Mouse (Mus musculus): ENCODE data around the gene Pmm1. TPM values are rescaled to one million over a fixed set of nuclear protein-coding genes. Genes with fewer than 3 reads are reported as not detected.

The Pmm1 gene
- polyA plus RNA-seq, 1 experiment from 2014 or later, result 40.5 TPM

GRCm38 (mm10) chr15:81954716-81955115, 6.0 kb downstream of the Pmm1 start:
- H3K9ac ChIP-seq, result no peak overlapping the region
- no peak for ATAC-seq (ENCODE audit: insufficient number of reproducible peaks, low FRiP score, low TSS enrichment, low read depth)
- H3K4me2 ChIP-seq, result no peak overlapping the region
- no peak overlapping the region for H3K27ac ChIP-seq
- H3K27me3 ChIP-seq, result no peaks in the 10 kb centered on the region
- H3K9me3 ChIP-seq, result no peaks in the 10 kb centered on the region
- H3K4me3 ChIP-seq, result no peak overlapping the region
- WGBS, result 92% methylated on average over 6 of the region's 6 CpGs
- H3K4me1 ChIP-seq, result peaks cover 2% of the 10 kb centered on the region; the same call in 1 of the 2 replicates
- peaks cover 42% of the 10 kb centered on the region for H3K36me3 ChIP-seq

DNA sequence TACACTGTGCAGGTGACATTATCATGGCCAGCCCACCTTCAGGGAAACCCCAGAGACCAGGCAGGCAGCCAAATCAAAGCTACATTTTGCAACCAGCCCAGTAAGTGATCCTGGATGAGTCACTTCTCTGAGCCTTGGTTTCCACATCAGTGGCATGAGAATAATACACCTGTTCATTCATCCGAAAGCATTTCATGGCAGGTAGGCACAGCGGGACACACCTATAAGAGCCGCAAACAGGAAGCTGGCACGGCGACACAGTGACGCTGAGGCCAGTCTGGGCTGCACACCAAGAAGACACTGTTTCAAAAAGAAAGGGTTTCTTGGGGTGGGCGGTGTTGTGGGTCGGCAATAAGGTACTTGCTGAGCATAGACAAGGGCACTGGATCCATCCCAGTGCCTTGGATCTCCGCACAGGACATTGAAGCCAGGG, 6.6 kb downstream of the Pmm1 start:
- no peak for ATAC-seq (ENCODE audit: insufficient number of reproducible peaks, low FRiP score, low TSS enrichment, low read depth)
- no peak overlapping the region for H3K4me2 ChIP-seq
- peaks cover 44% of the 10 kb centered on the region for H3K36me3 ChIP-seq
- H3K4me1 ChIP-seq, result no peaks in the 10 kb centered on the region
- no peak overlapping the region for H3K4me3 ChIP-seq
- H3K27ac ChIP-seq, result no peak overlapping the region
- 95% methylated on average over 9 of the region's 9 CpGs for WGBS
- no peak overlapping the region for H3K9ac ChIP-seq
- no peaks in the 10 kb centered on the region for H3K9me3 ChIP-seq
- H3K27me3 ChIP-seq, result no peaks in the 10 kb centered on the region

DNA sequence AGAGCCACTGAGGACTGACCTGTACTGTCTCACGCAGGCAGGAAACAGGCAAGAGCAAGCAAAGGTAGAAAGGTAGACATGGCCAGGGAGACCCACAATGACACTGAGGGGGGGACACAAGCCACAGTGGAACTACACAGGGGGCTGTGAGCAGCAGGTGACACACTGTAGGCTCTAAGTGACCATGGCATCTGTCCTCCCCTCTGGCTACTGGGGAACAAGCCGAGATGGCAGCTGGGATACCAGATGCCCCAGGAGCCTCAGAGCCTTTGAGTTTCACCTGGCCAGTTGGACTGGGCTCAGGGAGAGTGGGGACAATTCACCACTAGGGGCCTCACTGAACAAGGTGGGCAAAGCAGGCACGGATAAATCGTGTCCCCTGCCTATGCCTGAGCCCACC, 8.4 kb downstream of the Pmm1 start:
- no peak overlapping the region for H3K4me2 ChIP-seq
- H3K36me3 ChIP-seq, result peaks cover 45% of the 10 kb centered on the region
- no peaks in the 10 kb centered on the region for H3K4me1 ChIP-seq
- ATAC-seq (ENCODE audit: insufficient number of reproducible peaks, low FRiP score, low TSS enrichment, low read depth), result no peak
- H3K27me3 ChIP-seq, result no peaks in the 10 kb centered on the region
- no peak overlapping the region for H3K27ac ChIP-seq
- H3K9me3 ChIP-seq, result no peaks in the 10 kb centered on the region
- WGBS, result 78% methylated on average over 4 of the region's 4 CpGs
- no peak overlapping the region for H3K9ac ChIP-seq
- no peak overlapping the region for H3K4me3 ChIP-seq

GRCm38 (mm10) chr15:81951159-81951558, 9.6 kb downstream of the Pmm1 start:
- Histone ChIP-seq H3K27ac (no peak overlapping the region), H3K4me2 (no peak overlapping the region), H3K9me3 (no peaks in the 10 kb centered on the region), H3K4me1 (0 out of 2 replicates have a peak, but pooled peaks cover under 1% of the 10 kb centered on the region), H3K27me3 (no peaks in the 10 kb centered on the region), H3K36me3 (peaks cover 48% of the 10 kb centered on the region), H3K4me3 (no peak overlapping the region), H3K9ac (no peak overlapping the region)
- ATAC-seq (ENCODE audit: insufficient number of reproducible peaks, low FRiP score, low TSS enrichment, low read depth), result no peak
- WGBS, result 83% methylated on average over 9 of the region's 9 CpGs

DNA sequence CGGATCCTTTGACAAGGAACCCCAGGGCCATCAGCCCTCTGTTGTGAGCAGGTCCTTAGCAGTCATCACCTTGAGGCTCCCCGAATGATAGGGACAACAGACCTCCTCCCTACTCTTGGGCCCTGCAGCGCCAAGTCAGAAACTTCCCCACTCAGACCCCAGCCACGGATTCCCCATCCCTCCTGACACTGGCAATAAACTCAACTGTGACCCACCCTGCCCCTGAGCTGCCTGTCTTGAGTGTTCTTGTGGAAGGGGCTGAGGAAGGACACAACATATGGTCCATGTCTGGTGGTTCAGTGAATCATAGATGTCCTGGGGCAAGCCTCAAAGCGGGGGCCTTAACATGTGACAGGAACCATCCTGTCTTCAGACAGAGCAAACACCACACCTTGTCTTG, 10.0 kb downstream of the Pmm1 start:
- H3K4me2 ChIP-seq, result no peak overlapping the region
- H3K36me3 ChIP-seq, result peaks cover 48% of the 10 kb centered on the region
- no peak overlapping the region for H3K27ac ChIP-seq
- no peaks in the 10 kb centered on the region for H3K9me3 ChIP-seq
- WGBS, result 82% methylated on average over 5 of the region's 5 CpGs
- 0 out of 2 replicates have a peak, but pooled peaks cover 5% of the 10 kb centered on the region for H3K4me1 ChIP-seq
- H3K4me3 ChIP-seq, result no peak overlapping the region
- no peaks in the 10 kb centered on the region for H3K27me3 ChIP-seq
- ATAC-seq (ENCODE audit: insufficient number of reproducible peaks, low FRiP score, low TSS enrichment, low read depth), result no peak
- H3K9ac ChIP-seq, result no peak overlapping the region

DNA sequence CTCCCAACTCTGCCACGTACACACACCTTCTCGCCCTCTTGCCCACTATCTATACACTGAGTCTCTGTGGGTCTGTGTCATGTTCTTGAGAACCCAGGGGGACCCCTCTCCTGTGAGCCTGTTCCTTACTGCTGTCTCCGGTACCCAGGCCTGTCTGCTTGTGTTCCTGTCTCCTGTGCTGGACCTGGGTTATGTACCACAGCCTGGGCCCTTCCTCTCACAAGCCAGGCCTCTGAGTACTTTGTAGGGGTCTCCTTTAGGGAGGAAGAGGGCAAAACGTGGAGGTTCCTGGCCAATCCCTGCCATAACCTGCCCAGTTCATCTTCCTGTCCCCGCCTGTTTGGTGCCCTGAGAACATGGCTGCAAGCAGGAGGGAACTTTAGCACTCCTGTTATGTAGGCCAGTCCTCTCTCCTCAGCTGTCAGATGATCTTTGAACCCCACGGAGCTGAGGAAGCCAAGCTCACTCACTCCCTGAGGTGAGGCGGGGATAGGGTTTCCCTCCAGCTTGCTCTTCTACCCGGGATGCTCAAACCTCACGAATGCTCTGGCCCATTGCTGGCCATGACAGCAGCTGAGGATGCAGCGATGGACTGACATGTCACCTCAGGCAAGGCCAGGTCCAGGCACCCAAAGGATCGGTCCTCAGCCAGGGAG, 11.1 kb downstream of the Pmm1 start:
- Histone ChIP-seq H3K36me3 (peaks cover 40% of the 10 kb centered on the region), H3K27ac (no peak overlapping the region), H3K9ac (no peak overlapping the region), H3K4me2 (no peak overlapping the region), H3K9me3 (no peaks in the 10 kb centered on the region), H3K4me3 (no peak overlapping the region), H3K4me1 (0 out of 2 replicates have a peak, but pooled peaks cover 7% of the 10 kb centered on the region), H3K27me3 (no peaks in the 10 kb centered on the region)
- WGBS, result 69% methylated on average over 11 of the region's 11 CpGs
- ATAC-seq (ENCODE audit: insufficient number of reproducible peaks, low FRiP score, low TSS enrichment, low read depth), result no peak

- Histone ChIP-seq H3K27me3 (no peaks in the 10 kb centered on the region), H3K4me1 (0 out of 2 replicates have a peak, but pooled peaks cover 7% of the 10 kb centered on the region), H3K4me3 (no peak overlapping the region), H3K27ac (no peak overlapping the region), H3K9ac (no peak overlapping the region), H3K36me3 (peaks cover 35% of the 10 kb centered on the region), H3K9me3 (no peaks in the 10 kb centered on the region), H3K4me2 (no peak overlapping the region)
- ATAC-seq (ENCODE audit: insufficient number of reproducible peaks, low FRiP score, low TSS enrichment, low read depth), result no peak
- WGBS, result 84% methylated on average over 10 of the region's 10 CpGs
These were observed 11.7 kb downstream of the Pmm1 start for GRCm38 (mm10) chr15:81949076-81949475.

DNA sequence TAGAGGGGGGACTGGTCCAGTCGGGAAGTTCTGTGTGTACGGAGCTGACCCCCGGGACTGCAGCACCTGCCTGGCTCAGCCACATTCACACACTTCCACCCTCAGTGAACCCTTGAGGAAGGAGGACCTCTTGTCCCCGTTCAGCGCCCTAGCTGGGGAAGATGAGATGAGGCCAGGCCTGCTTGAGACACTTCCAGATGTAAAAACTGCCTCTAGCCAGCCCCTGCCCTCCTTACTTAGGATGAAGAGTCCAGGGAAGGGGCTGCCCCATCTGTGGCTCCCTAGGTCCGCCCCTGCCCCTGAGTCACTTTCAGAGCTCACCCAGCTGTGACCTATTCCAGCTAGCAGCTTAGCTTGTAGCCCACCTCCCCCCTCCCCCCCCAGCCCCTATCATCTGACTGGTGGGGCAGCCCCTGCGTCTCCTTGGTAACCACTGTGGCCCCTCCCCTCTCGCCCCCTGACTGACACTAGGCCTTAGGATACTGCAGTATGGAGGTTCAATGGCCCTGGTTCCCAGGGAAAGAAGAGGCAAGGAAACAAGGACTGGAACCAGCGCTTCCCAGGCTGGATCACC, 17.5 kb downstream of the Pmm1 start:
- ATAC-seq (ENCODE audit: insufficient number of reproducible peaks, low FRiP score, low TSS enrichment, low read depth), result no peak
- Histone ChIP-seq H3K4me2 (no peak overlapping the region), H3K4me1 (peaks cover 10% of the 10 kb centered on the region; the same call in 1 of the 2 replicates), H3K27ac (no peak overlapping the region), H3K9me3 (no peaks in the 10 kb centered on the region), H3K4me3 (no peak overlapping the region), H3K36me3 (0 out of 2 replicates have a peak, but pooled peaks cover 3% of the 10 kb centered on the region), H3K9ac (no peak overlapping the region), H3K27me3 (no peaks in the 10 kb centered on the region)
- 15% methylated on average over 9 of the region's 9 CpGs for WGBS

DNA sequence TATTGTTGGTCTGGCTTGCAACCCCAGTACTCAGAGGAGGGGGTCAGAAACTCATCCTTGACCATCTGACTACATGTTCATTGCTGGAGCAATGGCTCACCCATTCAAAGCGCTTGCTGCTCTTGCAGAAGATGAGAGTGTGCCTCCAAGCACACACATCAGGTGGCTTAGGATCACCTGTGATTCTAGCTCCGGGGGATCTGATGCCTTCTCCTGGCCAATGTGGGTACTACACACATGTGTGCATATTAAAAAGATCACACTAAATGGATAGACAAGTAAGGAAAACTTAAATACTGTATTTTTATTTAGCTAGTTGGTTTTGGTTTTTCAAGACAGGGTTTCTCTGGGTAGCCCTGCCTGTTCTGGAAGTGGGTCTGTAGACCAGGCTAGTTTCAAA, 19.7 kb downstream of the Pmm1 start:
- no peak overlapping the region for H3K27ac ChIP-seq
- ATAC-seq (ENCODE audit: insufficient number of reproducible peaks, low FRiP score, low TSS enrichment, low read depth), result no peak
- no peaks in the 10 kb centered on the region for H3K36me3 ChIP-seq
- H3K9ac ChIP-seq, result no peak overlapping the region
- H3K4me1 ChIP-seq, result peaks cover 30% of the 10 kb centered on the region
- WGBS, result 92% methylated on average over 2 of the region's 2 CpGs
- no peak overlapping the region for H3K4me2 ChIP-seq
- no peak overlapping the region for H3K4me3 ChIP-seq
- H3K27me3 ChIP-seq, result no peaks in the 10 kb centered on the region
- no peaks in the 10 kb centered on the region for H3K9me3 ChIP-seq

- H3K4me3 ChIP-seq, result no peak overlapping the region
- no peak overlapping the region for H3K9ac ChIP-seq
- H3K27me3 ChIP-seq, result no peaks in the 10 kb centered on the region
- no peak overlapping the region for H3K4me2 ChIP-seq
- no peaks in the 10 kb centered on the region for H3K36me3 ChIP-seq
- H3K4me1 ChIP-seq, result peaks cover 28% of the 10 kb centered on the region
- 85% methylated on average over 5 of the region's 5 CpGs for WGBS
- no peak overlapping the region for H3K27ac ChIP-seq
- no peak for ATAC-seq (ENCODE audit: insufficient number of reproducible peaks, low FRiP score, low TSS enrichment, low read depth)
- no peaks in the 10 kb centered on the region for H3K9me3 ChIP-seq
These were observed 20.5 kb downstream of the Pmm1 start for GRCm38 (mm10) chr15:81940219-81940618.

DNA sequence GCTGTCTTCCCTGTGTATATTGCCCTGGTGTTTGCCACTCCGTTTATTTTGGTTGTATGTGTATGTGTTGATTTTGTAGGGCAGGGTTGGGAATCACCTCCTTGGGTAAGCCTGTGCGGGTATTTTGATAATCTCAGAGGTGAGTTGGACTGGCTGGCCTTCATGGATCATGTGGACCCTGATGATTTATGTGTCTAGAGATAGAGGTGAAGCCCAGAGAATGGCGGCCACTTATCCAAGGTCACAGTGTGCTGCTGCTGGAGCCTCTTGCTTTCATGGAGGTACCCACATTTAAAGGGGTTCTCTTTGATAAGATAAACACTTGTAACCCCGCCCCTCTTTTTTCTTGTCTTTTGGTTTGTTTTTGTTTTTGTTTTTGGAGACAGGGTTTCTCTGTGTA, 21.0 kb downstream of the Pmm1 start:
- Histone ChIP-seq H3K36me3 (no peaks in the 10 kb centered on the region), H3K27ac (no peak overlapping the region), H3K27me3 (no peaks in the 10 kb centered on the region), H3K4me2 (no peak overlapping the region), H3K9ac (no peak overlapping the region), H3K4me1 (peaks cover 28% of the 10 kb centered on the region), H3K9me3 (no peaks in the 10 kb centered on the region), H3K4me3 (no peak overlapping the region)
- 91% methylated on average over 4 of the region's 4 CpGs for WGBS
- ATAC-seq (ENCODE audit: insufficient number of reproducible peaks, low FRiP score, low TSS enrichment, low read depth), result no peak

DNA sequence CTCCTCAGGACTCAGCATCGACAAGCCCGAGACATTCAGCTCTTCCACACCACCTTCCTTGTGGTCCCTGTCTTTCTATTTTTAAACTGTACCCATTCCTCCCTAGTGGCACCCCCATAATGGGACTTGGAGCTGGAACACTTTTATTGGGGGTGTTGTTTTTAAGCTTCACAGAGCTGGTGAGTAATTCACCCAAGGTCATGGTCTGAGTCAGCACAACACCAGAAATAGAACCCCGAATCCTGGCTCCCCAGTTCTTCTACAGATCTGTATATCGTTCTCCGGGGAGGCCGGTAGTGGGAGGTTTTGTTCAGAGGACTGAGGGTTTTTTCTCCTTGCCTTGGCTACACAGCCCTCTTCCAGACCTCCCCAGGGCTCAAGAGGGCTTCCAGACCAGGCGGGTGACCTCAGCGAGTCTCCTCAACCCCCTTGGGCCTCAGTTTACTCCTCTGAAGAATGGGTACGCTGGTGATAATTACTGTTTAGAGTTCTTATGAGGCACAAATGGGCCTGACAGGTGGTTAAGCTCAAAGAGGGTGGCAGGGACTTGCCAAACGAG, 21.5 kb downstream of the Pmm1 start:
- Histone ChIP-seq H3K4me2 (no peak overlapping the region), H3K36me3 (no peaks in the 10 kb centered on the region), H3K27ac (no peak overlapping the region), H3K9me3 (no peaks in the 10 kb centered on the region), H3K4me3 (no peak overlapping the region), H3K4me1 (peaks cover 28% of the 10 kb centered on the region), H3K9ac (no peak overlapping the region), H3K27me3 (no peaks in the 10 kb centered on the region)
- ATAC-seq (ENCODE audit: insufficient number of reproducible peaks, low FRiP score, low TSS enrichment, low read depth), result no peak
- 82% methylated on average over 10 of the region's 10 CpGs for WGBS

Data from limb, embryonic 15.5 days (tissue).